Mouse (Mus musculus) hindbrain, embryonic 10.5 days (tissue): ENCODE data around the gene Gtse1. TPM values are rescaled to one million over a fixed set of nuclear protein-coding genes. Genes with fewer than 3 reads are reported as not detected.

ENCODE experiments used
- DNase-seq: peaks from one replicate; pipeline ENCODE4 v3.0.0-alpha.2; 2017; ENCODE audit warnings: low spot score
- H3K27ac ChIP-seq: fragments of 300-500 bp; sonication (generic); 2 replicates; pipeline ENCODE4 v1.5.1; 2016; ENCODE audit warnings: mild to moderate bottlenecking, moderate library complexity
- H3K27me3 ChIP-seq: fragments of 300-500 bp; sonication (generic); 2 replicates; pipeline ENCODE4 v1.6.1; 2016; ENCODE audit warnings: mild to moderate bottlenecking; ENCODE audit not compliant: poor library complexity, insufficient read depth, severe bottlenecking
- H3K36me3 ChIP-seq: fragments of 300-500 bp; sonication (generic); 2 replicates; pipeline ENCODE4 v1.6.1; 2016; ENCODE audit warnings: mild to moderate bottlenecking, moderate library complexity
- H3K4me1 ChIP-seq: fragments of 300-500 bp; sonication (generic); replicated peaks from 2 replicates; pipeline ENCODE4 v1.6.1; 2016; ENCODE audit warnings: mild to moderate bottlenecking
- H3K4me3 ChIP-seq: fragments of 300-500 bp; sonication (generic); 2 replicates; pipeline ENCODE4 v1.5.1; 2016; ENCODE audit warnings: mild to moderate bottlenecking, moderate library complexity
- H3K9me3 ChIP-seq: fragments of 300-500 bp; sonication (generic); 2 replicates; pipeline ENCODE4 v1.6.1; 2016; ENCODE audit warnings: mild to moderate bottlenecking, moderate library complexity
- WGBS: fragments of 180-500 bp; shearing (Covaris S2); methylation state at CpG from one replicate; pipeline ENCODE4 v1.1.7; 2016; 5-methylcytosine and 5-hydroxymethylcytosine counted together
- polyA plus RNA-seq: library from polyadenylated mRNA; unstranded; fragments of >200 nt; fragmentation: Nextera tagmentation; extraction: Ambion mirVana; gene quantifications from 2 replicates; pipeline ENCODE4 v1.2.1, GENCODE M21; 2016

The Gtse1 gene
- 45.6 and 52.8 TPM in 2 replicates for polyA plus RNA-seq

- under 1% methylated on average over 42 of the region's 42 CpGs for WGBS
- peaks cover 29% of the 10 kb centered on the region for H3K36me3 ChIP-seq
- no peaks in the 10 kb centered on the region for H3K27me3 ChIP-seq
- H3K27ac ChIP-seq: peak within 1 kb of the TSS; percentile 93
- H3K4me3 ChIP-seq: peak within 1 kb of the TSS; percentile 92
- H3K4me1 ChIP-seq: peaks cover 25% of the 10 kb centered on the region
- peak; percentile 95 for DNase-seq
- no peaks in the 10 kb centered on the region for H3K9me3 ChIP-seq
These were observed at the start of gene Gtse1 for GRCm38 (mm10) chr15:85859490-85860031. Gtse1 (plus strand) TSS chr15:85859745.

GRCm38 (mm10) chr15:85810462-85810805, 49.1 kb upstream of the Gtse1 start:
- H3K36me3 ChIP-seq: no peaks in the 10 kb centered on the region
- no peaks in the 10 kb centered on the region for H3K27me3 ChIP-seq
- peaks cover 2% of the 10 kb centered on the region; the same call in 1 of the 2 replicates for H3K9me3 ChIP-seq
- peaks cover 16% of the 10 kb centered on the region for H3K4me1 ChIP-seq
- H3K27ac ChIP-seq: no peak overlapping the region
- peak overlapping the region; percentile 85 for H3K4me3 ChIP-seq
- WGBS: 90% methylated on average over 5 of the region's 5 CpGs
- no peak for DNase-seq

DNA sequence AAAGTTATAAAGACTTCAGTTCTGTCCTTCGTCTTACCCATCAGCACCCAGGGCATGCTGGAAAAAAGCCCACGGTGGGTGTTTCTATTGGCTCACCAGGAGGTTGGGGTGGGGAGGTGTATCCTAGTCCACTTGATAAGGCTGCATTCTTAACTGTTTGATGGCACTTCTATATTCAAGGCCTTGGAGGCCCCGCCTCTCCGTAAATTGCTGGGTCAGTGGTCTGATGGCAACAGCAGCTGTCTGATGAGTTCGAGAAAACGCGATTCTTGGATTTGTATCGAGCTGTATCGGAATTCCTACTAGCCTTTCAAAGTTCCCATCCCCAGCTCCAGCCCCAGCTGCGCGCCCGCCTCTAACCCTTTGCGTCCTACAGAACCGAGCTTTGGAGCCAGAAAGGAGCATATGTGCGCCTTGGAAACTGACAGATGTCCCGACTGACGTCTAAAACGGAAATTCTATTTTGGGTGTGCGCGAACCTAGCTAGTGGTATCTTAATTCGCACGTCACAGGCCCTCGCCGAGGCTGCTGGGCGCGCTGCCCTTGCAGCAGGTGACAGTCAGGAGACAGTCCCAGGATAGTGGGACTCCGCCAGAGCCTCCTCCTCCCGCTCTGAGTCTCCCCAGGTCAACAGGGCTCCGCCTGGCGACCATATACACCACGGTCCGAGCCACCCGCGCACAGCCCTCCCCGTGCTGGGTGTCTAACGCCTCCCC, 48.6 kb upstream of the Gtse1 start:
- Histone ChIP-seq H3K9me3 (peaks cover 7% of the 10 kb centered on the region; the same call in 1 of the 2 replicates), H3K27ac (peak overlapping the region; percentile 95), H3K36me3 (no peaks in the 10 kb centered on the region), H3K27me3 (no peaks in the 10 kb centered on the region), H3K4me3 (peak overlapping the region; percentile 85), H3K4me1 (peaks cover 16% of the 10 kb centered on the region)
- no peak for DNase-seq
- WGBS: 8% methylated on average over 36 of the region's 36 CpGs

GRCm38 (mm10) chr15:85811535-85812277, 47.8 kb upstream of the Gtse1 start, which contains the start of gene Cdpf1:
Cdpf1 (minus strand) TSS chr15:85811697.
- Histone ChIP-seq H3K4me3 (peak within 1 kb of the TSS; percentile 85), H3K4me1 (peaks cover 16% of the 10 kb centered on the region), H3K27me3 (no peaks in the 10 kb centered on the region), H3K27ac (peak within 1 kb of the TSS; percentile 95), H3K36me3 (no peaks in the 10 kb centered on the region), H3K9me3 (peaks cover 9% of the 10 kb centered on the region; the same call in 1 of the 2 replicates)
- WGBS: 4% methylated on average over 36 of the region's 36 CpGs
- DNase-seq: peak; percentile 98

DNA sequence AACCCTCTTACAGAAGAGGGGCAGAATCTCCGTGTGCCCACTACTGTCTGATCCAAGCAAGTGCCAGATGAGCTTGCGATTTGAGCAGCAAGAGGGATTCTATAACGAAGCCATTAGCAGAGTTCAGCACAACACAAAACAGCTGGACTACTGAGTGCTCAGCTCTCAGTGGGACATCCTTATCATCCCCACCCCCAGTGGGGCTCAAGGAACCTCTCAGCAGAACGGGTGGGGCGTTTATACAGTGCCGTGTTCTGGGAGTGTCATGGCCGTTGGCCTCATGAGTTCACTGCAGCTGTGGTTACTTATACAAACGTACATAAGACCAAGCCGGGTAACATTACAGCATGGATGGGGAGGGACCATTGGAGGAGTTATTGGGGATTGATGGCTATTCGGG, 46.1 kb upstream of the Gtse1 start:
- 71% methylated on average over 10 of the region's 10 CpGs for WGBS
- Histone ChIP-seq H3K27ac (no peak overlapping the region), H3K9me3 (peaks cover 11% of the 10 kb centered on the region; the same call in 1 of the 2 replicates), H3K4me3 (no peak overlapping the region), H3K36me3 (no peaks in the 10 kb centered on the region), H3K4me1 (peaks cover 16% of the 10 kb centered on the region), H3K27me3 (no peaks in the 10 kb centered on the region)
- DNase-seq: no peak

DNA sequence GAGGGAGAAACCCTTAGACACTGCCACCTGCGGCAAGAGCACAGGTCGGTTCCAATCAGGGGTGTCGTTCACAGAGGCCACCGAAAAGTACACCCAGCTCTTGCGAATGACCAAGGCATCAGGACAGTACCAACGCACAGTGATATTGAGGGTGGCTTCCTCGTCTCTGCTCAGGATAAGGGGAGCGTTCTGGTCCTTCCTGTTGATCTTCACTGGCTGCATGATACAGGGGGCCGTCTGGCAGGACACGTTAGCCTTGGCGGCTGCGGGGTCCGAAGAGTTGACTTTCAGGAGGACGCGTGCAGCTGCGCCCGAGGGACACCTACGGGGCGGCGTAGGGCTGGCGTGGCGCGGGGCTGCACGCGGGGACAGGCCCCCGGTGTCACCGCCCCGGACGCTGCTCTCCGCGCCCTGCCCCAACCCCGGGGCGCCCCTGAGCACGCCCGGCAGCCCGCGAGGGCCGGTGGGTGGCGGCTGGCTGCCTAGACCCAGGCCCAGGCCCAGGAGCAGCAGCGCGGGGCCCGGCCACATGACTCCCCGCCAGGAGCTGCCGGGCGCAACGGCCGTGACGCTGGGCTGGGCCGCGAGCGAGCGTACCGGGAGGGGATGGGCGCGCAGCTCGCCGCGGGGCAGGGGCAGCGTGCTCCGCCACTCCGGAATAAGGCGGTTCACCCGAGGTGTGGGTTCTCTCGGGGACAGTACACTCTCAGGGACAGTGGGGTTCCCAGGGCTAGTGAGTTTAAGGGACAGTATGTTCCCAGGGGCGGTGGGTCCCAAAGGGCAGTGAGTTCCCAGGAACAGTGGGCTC, 38.1 kb upstream of the Gtse1 start, which contains the start of gene Pkdrej:
TSS of gene Pkdrej (minus strand) at position 532 of the 808 bp plus-strand sequence.
- no peaks in the 10 kb centered on the region for H3K36me3 ChIP-seq
- H3K4me1 ChIP-seq: peaks cover 12% of the 10 kb centered on the region
- 1% methylated on average over 65 of the region's 65 CpGs for WGBS
- H3K27ac ChIP-seq: peak within 1 kb of the TSS; percentile 86
- peak within 1 kb of the TSS; percentile 67 for H3K4me3 ChIP-seq
- peak; percentile 43 for DNase-seq
- H3K9me3 ChIP-seq: peaks cover 7% of the 10 kb centered on the region; the same call in 1 of the 2 replicates
- H3K27me3 ChIP-seq: peaks cover 38% of the 10 kb centered on the region

- peaks cover 5% of the 10 kb centered on the region; the same call in 1 of the 2 replicates for H3K9me3 ChIP-seq
- H3K4me3 ChIP-seq: peak overlapping the region; percentile 67
- peak overlapping the region; percentile 86 for H3K27ac ChIP-seq
- peaks cover 38% of the 10 kb centered on the region for H3K27me3 ChIP-seq
- H3K36me3 ChIP-seq: no peaks in the 10 kb centered on the region
- WGBS: 16% methylated on average over 4 of the region's 4 CpGs
- H3K4me1 ChIP-seq: peaks cover 12% of the 10 kb centered on the region
- no peak for DNase-seq
These were observed 37.6 kb upstream of the Gtse1 start for GRCm38 (mm10) chr15:85822011-85822359.

DNA sequence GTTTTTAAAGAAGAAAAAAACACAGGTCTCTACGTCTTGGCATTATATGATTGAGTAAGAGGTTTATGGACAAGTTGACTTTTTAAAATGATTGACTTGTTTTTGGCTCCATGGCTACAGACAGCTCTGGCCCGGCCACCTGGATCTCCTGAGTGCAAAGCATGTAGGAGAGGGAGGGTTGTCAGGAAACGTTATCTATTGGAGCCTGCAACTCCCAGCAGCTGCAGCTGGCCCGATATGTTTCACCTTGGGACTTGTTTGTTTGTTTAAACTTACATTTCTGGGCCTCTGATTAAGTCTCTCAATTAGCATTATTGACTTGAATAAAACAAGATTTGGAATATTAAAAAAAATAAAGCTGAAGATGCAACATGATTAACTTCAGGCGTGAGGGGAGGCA, 32.9 kb upstream of the Gtse1 start:
- 73% methylated on average over 5 of the region's 5 CpGs for WGBS
- Histone ChIP-seq H3K27me3 (peaks cover 20% of the 10 kb centered on the region), H3K4me1 (peaks cover 10% of the 10 kb centered on the region), H3K36me3 (no peaks in the 10 kb centered on the region), H3K27ac (no peak overlapping the region), H3K4me3 (no peak overlapping the region), H3K9me3 (no peaks in the 10 kb centered on the region)
- DNase-seq: no peak

GRCm38 (mm10) chr15:85828071-85828470, 31.5 kb upstream of the Gtse1 start:
- Histone ChIP-seq H3K4me1 (peaks cover 17% of the 10 kb centered on the region), H3K27me3 (peaks cover 8% of the 10 kb centered on the region; the same call in 1 of the 2 replicates), H3K4me3 (no peak overlapping the region), H3K27ac (no peak overlapping the region), H3K36me3 (no peaks in the 10 kb centered on the region), H3K9me3 (no peaks in the 10 kb centered on the region)
- no peak for DNase-seq
- 92% methylated on average over 4 of the region's 4 CpGs for WGBS

GRCm38 (mm10) chr15:85829470-85829869, 30.1 kb upstream of the Gtse1 start:
- DNase-seq: no peak
- Histone ChIP-seq H3K4me1 (peaks cover 17% of the 10 kb centered on the region), H3K4me3 (no peak overlapping the region), H3K27me3 (peaks cover 4% of the 10 kb centered on the region; the same call in 1 of the 2 replicates), H3K36me3 (no peaks in the 10 kb centered on the region), H3K27ac (no peak overlapping the region), H3K9me3 (no peaks in the 10 kb centered on the region)
- 74% methylated on average over 5 of the region's 5 CpGs for WGBS

- no peaks in the 10 kb centered on the region for H3K36me3 ChIP-seq
- peaks cover 4% of the 10 kb centered on the region; the same call in 1 of the 2 replicates for H3K27me3 ChIP-seq
- WGBS: under 1% methylated on average over 27 of the region's 27 CpGs
- peaks cover 5% of the 10 kb centered on the region; the same call in 1 of the 2 replicates for H3K9me3 ChIP-seq
- peaks cover 17% of the 10 kb centered on the region for H3K4me1 ChIP-seq
- DNase-seq: peak; percentile 81
- peak within 1 kb of the TSS; percentile 81 for H3K27ac ChIP-seq
- peak within 1 kb of the TSS; percentile 64 for H3K4me3 ChIP-seq
These were observed 27.5 kb upstream of the Gtse1 start, which contains the start of gene Ttc38 for GRCm38 (mm10) chr15:85831954-85832590. Ttc38 (plus strand) TSS chr15:85832306.
